ENCODE assay signal across 12 mouse cellular contexts in genomic region chr19:53807276-53807801, GRCm38 (mm10).
DNase-seq lines count a peak whose midpoint lies in the region; ATAC-seq and TF ChIP-seq lines count a peak whose summit lies in the region.
"Had no signal": no experiment of that assay in that cellular context is flagged by ENCODE, and none has a peak within 500 bp of the region (broad histone marks: within the 10 kb centered on the region; RNA-seq: fewer than 3 reads in every experiment).

No protein-coding gene starts in this region.

- H3K4me3 ChIP-seq in heart, embryonic 16.5 days (ENCODE audit: low read length), result no peak overlapping the region
- no peak overlapping the region for H3K4me3 ChIP-seq in olfactory bulb, adult 2 months (ENCODE audit: insufficient read depth, low read depth, low read length)
- H3K4me3 ChIP-seq in hindbrain, embryonic 11.5 days (ENCODE audit: low read depth, low read length), result no peak overlapping the region
- H3K4me3 ChIP-seq: midbrain, embryonic 13.5 days; stomach, embryonic 15.5 days had no signal

- H3K4me2 ChIP-seq in heart, embryonic 16.5 days (ENCODE audit: low read depth, low read length), result peak overlapping the region; percentile 53
- no peak overlapping the region for H3K4me2 ChIP-seq in hindbrain, embryonic 11.5 days (replicated peaks; ENCODE audit: low read depth, low read length)
- H3K4me2 ChIP-seq: midbrain, embryonic 13.5 days; stomach, embryonic 15.5 days had no signal

- no peak for DNase-seq in heart, postnatal 14 days
- DNase-seq in CD4-positive helper T cell, adult 2 months (ENCODE audit: low read depth, low spot score), result peak; percentile 88
- no peak for DNase-seq in adipocyte (ENCODE audit: low spot score)
- DNase-seq in hindbrain, embryonic 11.5 days (ENCODE audit: low spot score), result no peak
- DNase-seq in urinary bladder, postnatal 10 days (ENCODE audit: low spot score), result no peak

- ATAC-seq in heart, embryonic 16.5 days (replicated peaks; ENCODE audit: extremely low read depth, insufficient read depth, low FRiP score), result no peak
- ATAC-seq in activated CD4-positive, CD25-positive, alpha-beta regulatory T cell, adult 4 months, result peak; percentile 89
- no peak for ATAC-seq in hindbrain, embryonic 11.5 days (ENCODE audit: low FRiP score)
- ATAC-seq: hindbrain, embryonic 16.5 days; midbrain, embryonic 13.5 days had no signal

- no peaks in the 10 kb centered on the region for H3K9me3 ChIP-seq in heart, embryonic 16.5 days (replicated peaks; ENCODE audit: control insufficient read depth, low read length)
- no peaks in the 10 kb centered on the region for H3K9me3 ChIP-seq in hindbrain, embryonic 11.5 days (ENCODE audit: control insufficient read depth, low read length)
- H3K9me3 ChIP-seq: midbrain, embryonic 13.5 days; stomach, embryonic 15.5 days had no signal

- no peak for TF ChIP-seq POLR2A in olfactory bulb, adult 2 months (IDR thresholded peaks at IDR 0.05; ENCODE audit: insufficient read depth, low read depth, low read length)

- peaks cover 72% of the 10 kb centered on the region for H3K4me1 ChIP-seq in heart, embryonic 16.5 days (ENCODE audit: control insufficient read depth, insufficient read depth, low read length)
- H3K4me1 ChIP-seq in olfactory bulb, adult 2 months (ENCODE audit: control insufficient read depth, insufficient read depth, low read length), result peaks cover 47% of the 10 kb centered on the region
- H3K4me1 ChIP-seq in hindbrain, embryonic 11.5 days (replicated peaks; ENCODE audit: control insufficient read depth, insufficient read depth, low read length), result no peaks in the 10 kb centered on the region

- 52% methylated on average over 5 of the region's 5 CpGs for WGBS in heart, embryonic 16.5 days
- 77% methylated on average over 5 of the region's 5 CpGs for WGBS in olfactory bulb, adult 2 months
- 87% methylated on average over 5 of the region's 5 CpGs for WGBS in hindbrain, embryonic 11.5 days

- peak overlapping the region; percentile 61 for H3K9ac ChIP-seq in heart, embryonic 16.5 days (ENCODE audit: low read length)
- no peak overlapping the region for H3K9ac ChIP-seq in hindbrain, embryonic 11.5 days (ENCODE audit: low read depth, low read length)
- H3K9ac ChIP-seq: liver, embryonic 14.5 days; midbrain, embryonic 13.5 days; stomach, embryonic 15.5 days had no signal

- no peaks in the 10 kb centered on the region for H3K36me3 ChIP-seq in heart, embryonic 16.5 days (ENCODE audit: control insufficient read depth, insufficient read depth)
- no peaks in the 10 kb centered on the region for H3K36me3 ChIP-seq in hindbrain, embryonic 11.5 days (ENCODE audit: control insufficient read depth, insufficient read depth, low read length)
- H3K36me3 ChIP-seq: midbrain, embryonic 13.5 days; stomach, embryonic 15.5 days had no signal

- no peak for TF ChIP-seq CTCF in olfactory bulb, adult 2 months (IDR thresholded peaks at IDR 0.05; ENCODE audit: insufficient read depth, low read depth, low read length)

- H3K27ac ChIP-seq in heart, embryonic 16.5 days (ENCODE audit: low read length), result peak overlapping the region; percentile 87
- H3K27ac ChIP-seq in olfactory bulb, adult 2 months (ENCODE audit: insufficient read depth, low read depth, low read length), result peak overlapping the region; percentile 73
- no peak overlapping the region for H3K27ac ChIP-seq in hindbrain, embryonic 11.5 days (ENCODE audit: low read depth, low read length)
- H3K27ac ChIP-seq: liver, embryonic 14.5 days; midbrain, embryonic 13.5 days; stomach, embryonic 15.5 days had no signal

- H3K27me3 ChIP-seq in heart, embryonic 16.5 days (ENCODE audit: control insufficient read depth, insufficient read depth, low read length), result no peaks in the 10 kb centered on the region
- H3K27me3 ChIP-seq in hindbrain, embryonic 11.5 days (ENCODE audit: control insufficient read depth, insufficient read depth, low read length), result no peaks in the 10 kb centered on the region
- H3K27me3 ChIP-seq: midbrain, embryonic 13.5 days; stomach, embryonic 15.5 days had no signal

- intact Hi-C loops in heart, postnatal 14 days (cut with DNase I), result no loop called here
